Mouse (Mus musculus) cerebellum, adult 11 months (tissue): ENCODE measurements around the gene Prkar1b.

ENCODE experiments used
- DNase-seq: peaks from one replicate; pipeline ENCODE4 v3.0.0; 2022

Prkar1b gene

GRCm38 (mm10) chr5:139098991-139099972 lies 50.5 kb downstream of the Prkar1b start:
- DNase-seq: peak; percentile 70

GRCm38 (mm10) chr5:139095297-139096110 lies 54.3 kb downstream of the Prkar1b start:
- no peak for DNase-seq

- DNase-seq: no peak
Observed at GRCm38 (mm10) chr5:139093534-139093933, 56.3 kb downstream of the Prkar1b start.

- DNase-seq: no peak
Observed at GRCm38 (mm10) chr5:139091713-139092112, 58.1 kb downstream of the Prkar1b start.

- DNase-seq: no peak
Observed at GRCm38 (mm10) chr5:139090162-139090561, 59.6 kb downstream of the Prkar1b start.

- DNase-seq: no peak
Observed at GRCm38 (mm10) chr5:139088173-139088572, 61.6 kb downstream of the Prkar1b start.

GRCm38 (mm10) chr5:139084831-139085519 lies 64.8 kb downstream of the Prkar1b start:
- DNase-seq: no peak

GRCm38 (mm10) chr5:139084302-139084701 lies 65.5 kb downstream of the Prkar1b start:
- no peak for DNase-seq

- DNase-seq: no peak
Observed at GRCm38 (mm10) chr5:139083841-139084240, 66.0 kb downstream of the Prkar1b start.

- no peak for DNase-seq
Observed at GRCm38 (mm10) chr5:139081370-139081769, 68.4 kb downstream of the Prkar1b start.

GRCm38 (mm10) chr5:139078156-139078462 lies 71.7 kb downstream of the Prkar1b start:
- DNase-seq: no peak

GRCm38 (mm10) chr5:139077311-139078155 lies 72.3 kb downstream of the Prkar1b start:
- DNase-seq: peak; percentile 60

GRCm38 (mm10) chr5:139076450-139076849 lies 73.4 kb downstream of the Prkar1b start:
- DNase-seq: no peak

- DNase-seq: no peak
Observed at GRCm38 (mm10) chr5:139075791-139076190, 74.0 kb downstream of the Prkar1b start.

- DNase-seq: peak; percentile 71
Observed at GRCm38 (mm10) chr5:139075125-139075524, 74.7 kb downstream of the Prkar1b start.

GRCm38 (mm10) chr5:139073977-139074376 lies 75.8 kb downstream of the Prkar1b start:
- no peak for DNase-seq

GRCm38 (mm10) chr5:139072866-139073265 lies 76.9 kb downstream of the Prkar1b start:
- DNase-seq: peak; percentile 57

GRCm38 (mm10) chr5:139066861-139067614 lies 82.8 kb downstream of the Prkar1b start:
- no peak for DNase-seq

GRCm38 (mm10) chr5:139064611-139065010 lies 85.2 kb downstream of the Prkar1b start:
- DNase-seq: no peak

GRCm38 (mm10) chr5:139061680-139062079 lies 88.1 kb downstream of the Prkar1b start:
- no peak for DNase-seq

- DNase-seq: no peak
Observed at GRCm38 (mm10) chr5:139060460-139061051, 89.2 kb downstream of the Prkar1b start.
